Mouse (Mus musculus): ENCODE measurements around the gene Cryba2.

GRCm38 (mm10) chr1:74882055-74882734 lies 10.7 kb downstream of the Cryba2 start:
- TF ChIP-seq CTCF (conservative IDR thresholded peaks at IDR 0.05; ENCODE audit: low read length) (no peak), POU5F1 (IDR thresholded peaks at IDR 0.05; ENCODE audit: borderline replicate concordance, low read length) (no peak)
